Mouse (Mus musculus) forebrain, embryonic 10.5 days (tissue): Measurements from ENCODE around the gene Hoxa10. TPM values are rescaled to one million over a fixed set of nuclear protein-coding genes. Genes with fewer than 3 reads are reported as not detected.

Experiments
- DNase-seq: peaks from one replicate; pipeline ENCODE4 v3.0.0-alpha.2; 2017; ENCODE audit warnings: low spot score; ENCODE audit errors: extremely low spot score
- H3K27ac ChIP-seq: fragments of 300-500 bp; sonication (generic); 2 replicates; pipeline ENCODE4 v1.5.1; 2016; ENCODE audit warnings: mild to moderate bottlenecking
- H3K27me3 ChIP-seq: fragments of 300-500 bp; sonication (generic); 2 replicates; pipeline ENCODE4 v1.6.1; 2016; ENCODE audit warnings: mild to moderate bottlenecking; ENCODE audit not compliant: poor library complexity, severe bottlenecking
- H3K36me3 ChIP-seq: fragments of 300-500 bp; sonication (generic); replicated peaks from 2 replicates; pipeline ENCODE4 v1.6.1; 2016; ENCODE audit warnings: mild to moderate bottlenecking, moderate library complexity
- H3K4me1 ChIP-seq: fragments of 300-500 bp; sonication (generic); 2 replicates; pipeline ENCODE4 v1.6.1; 2016
- H3K4me3 ChIP-seq: fragments of 300-500 bp; sonication (generic); 2 replicates; pipeline ENCODE4 v1.5.1; 2016; ENCODE audit warnings: mild to moderate bottlenecking, moderate library complexity
- H3K9me3 ChIP-seq: fragments of 300-500 bp; sonication (generic); 2 replicates; pipeline ENCODE4 v1.6.1; 2016; ENCODE audit warnings: mild to moderate bottlenecking, moderate library complexity
- WGBS: fragments of 180-500 bp; shearing (Covaris S2); methylation state at CpG from one replicate; pipeline ENCODE4 v1.1.7; 2016; 5-methylcytosine and 5-hydroxymethylcytosine counted together
- polyA plus RNA-seq: library from polyadenylated mRNA; unstranded; fragments of >200 nt; fragmentation: Nextera tagmentation; extraction: Ambion mirVana; gene quantifications from 2 replicates; pipeline ENCODE4 v1.2.1, GENCODE M21; 2016

Hoxa10 gene
- polyA plus RNA-seq, 1 experiment from 2014 or later: not detected

DNA sequence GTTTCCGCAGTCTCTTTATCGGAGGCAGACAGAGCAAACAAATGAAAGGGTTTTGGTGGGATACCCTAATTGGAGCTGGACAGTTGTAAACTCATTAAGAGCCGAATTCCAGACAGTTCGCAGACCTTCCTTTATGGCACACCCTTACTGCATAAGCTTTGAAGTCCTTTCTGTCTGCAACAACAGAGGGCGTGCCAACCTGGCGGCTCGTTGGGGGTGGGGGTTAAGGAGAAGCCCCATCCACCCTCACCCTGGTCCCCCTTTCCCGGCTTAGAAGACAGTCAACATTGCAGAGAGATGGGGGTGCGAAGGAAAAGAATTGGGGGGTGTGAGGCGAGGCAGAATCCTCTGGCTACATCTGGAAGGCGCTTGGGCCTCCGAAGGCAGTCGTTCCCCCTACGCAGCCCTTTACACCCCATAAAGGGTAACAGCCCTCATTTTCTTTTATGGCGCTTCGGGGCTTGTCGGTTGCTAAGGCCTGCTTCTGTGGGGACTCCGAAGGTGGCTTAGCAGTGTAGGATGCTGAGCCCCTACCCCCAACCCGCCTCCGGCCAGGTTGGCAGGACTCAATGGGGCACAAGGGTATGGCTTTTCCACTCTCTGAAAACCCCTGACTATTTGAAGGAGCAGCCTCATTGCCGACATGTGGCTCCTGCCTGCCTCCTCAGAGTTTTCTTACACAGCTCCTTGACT lies 18.5 kb downstream of the Hoxa10 start:
- H3K27me3 ChIP-seq: peaks cover 100% of the 10 kb centered on the region
- no peaks in the 10 kb centered on the region for H3K36me3 ChIP-seq
- no peaks in the 10 kb centered on the region for H3K9me3 ChIP-seq
- H3K4me3 ChIP-seq: peak overlapping the region; percentile 53
- peaks cover 23% of the 10 kb centered on the region for H3K4me1 ChIP-seq
- 6% methylated on average over 21 of the region's 21 CpGs for WGBS
- no peak overlapping the region for H3K27ac ChIP-seq
- no peak for DNase-seq

DNA sequence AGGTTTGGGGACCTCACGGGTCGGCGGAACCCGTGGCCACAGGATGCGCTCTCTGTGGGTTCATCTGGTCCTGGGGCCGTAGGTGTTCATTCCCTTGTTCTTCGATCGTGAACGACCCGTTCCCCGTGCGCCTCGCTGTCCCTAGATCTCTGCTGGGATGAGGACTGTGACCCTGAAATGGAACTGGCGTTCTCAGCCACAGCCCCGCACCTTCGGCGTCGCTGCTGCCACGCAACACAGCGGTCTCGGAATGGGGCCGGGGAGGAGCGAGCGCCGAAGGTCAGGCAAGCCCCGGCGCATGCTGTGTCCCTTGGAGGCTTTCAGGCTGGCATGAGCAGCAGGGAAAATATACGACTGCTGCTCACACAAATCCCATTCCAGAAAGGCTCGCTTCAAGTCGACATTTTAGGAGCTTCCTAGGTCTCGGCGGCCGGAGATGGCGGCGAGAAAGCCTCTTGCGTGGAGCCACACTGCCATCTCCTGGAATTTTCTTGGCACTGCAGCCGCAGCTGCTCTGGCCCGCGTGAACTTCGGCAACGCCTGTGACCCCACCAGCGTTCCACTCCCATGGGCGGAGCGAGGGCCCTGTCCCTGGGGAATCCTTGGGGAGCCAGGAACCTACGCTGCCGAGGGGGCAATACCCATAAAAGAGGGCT lies 19.2 kb downstream of the Hoxa10 start, which contains the start of gene Hoxa7:
Gene Hoxa7, minus strand, starts transcription at position 518 of the 656 bp plus-strand sequence.
- Histone ChIP-seq H3K27ac (no peak within 1 kb of the TSS), H3K4me1 (peaks cover 29% of the 10 kb centered on the region), H3K4me3 (peak within 1 kb of the TSS; percentile 53), H3K9me3 (no peaks in the 10 kb centered on the region), H3K36me3 (no peaks in the 10 kb centered on the region), H3K27me3 (peaks cover 100% of the 10 kb centered on the region)
- peak; percentile 85 for DNase-seq
- under 1% methylated on average over 46 of the region's 46 CpGs for WGBS

DNA sequence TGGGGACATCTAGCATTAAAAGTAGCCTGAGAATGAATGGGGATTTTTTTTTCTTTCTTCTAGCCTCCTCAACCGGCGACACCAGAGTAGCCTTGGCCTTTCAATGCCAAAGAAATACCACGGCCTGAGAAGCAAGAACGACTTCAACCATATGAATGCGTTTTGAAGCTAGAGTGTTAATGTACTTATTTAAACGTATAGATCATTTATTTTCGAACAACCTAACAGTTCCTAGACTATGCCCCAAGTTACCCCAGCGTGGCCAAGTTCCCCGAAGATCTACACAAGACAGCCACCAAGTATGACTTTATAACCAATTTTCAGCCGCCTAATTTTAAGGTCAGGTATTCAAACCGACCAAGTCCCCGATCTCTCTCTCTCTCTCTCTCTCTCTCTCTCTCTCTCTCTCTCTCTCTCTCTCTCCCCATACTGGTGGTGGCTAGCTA lies 19.8 kb downstream of the Hoxa10 start:
- no peaks in the 10 kb centered on the region for H3K36me3 ChIP-seq
- 8% methylated on average over 12 of the region's 12 CpGs for WGBS
- H3K27me3 ChIP-seq: peaks cover 100% of the 10 kb centered on the region
- no peak for DNase-seq
- H3K27ac ChIP-seq: no peak overlapping the region
- no peaks in the 10 kb centered on the region for H3K9me3 ChIP-seq
- peaks cover 27% of the 10 kb centered on the region for H3K4me1 ChIP-seq
- H3K4me3 ChIP-seq: peak overlapping the region; percentile 53

DNA sequence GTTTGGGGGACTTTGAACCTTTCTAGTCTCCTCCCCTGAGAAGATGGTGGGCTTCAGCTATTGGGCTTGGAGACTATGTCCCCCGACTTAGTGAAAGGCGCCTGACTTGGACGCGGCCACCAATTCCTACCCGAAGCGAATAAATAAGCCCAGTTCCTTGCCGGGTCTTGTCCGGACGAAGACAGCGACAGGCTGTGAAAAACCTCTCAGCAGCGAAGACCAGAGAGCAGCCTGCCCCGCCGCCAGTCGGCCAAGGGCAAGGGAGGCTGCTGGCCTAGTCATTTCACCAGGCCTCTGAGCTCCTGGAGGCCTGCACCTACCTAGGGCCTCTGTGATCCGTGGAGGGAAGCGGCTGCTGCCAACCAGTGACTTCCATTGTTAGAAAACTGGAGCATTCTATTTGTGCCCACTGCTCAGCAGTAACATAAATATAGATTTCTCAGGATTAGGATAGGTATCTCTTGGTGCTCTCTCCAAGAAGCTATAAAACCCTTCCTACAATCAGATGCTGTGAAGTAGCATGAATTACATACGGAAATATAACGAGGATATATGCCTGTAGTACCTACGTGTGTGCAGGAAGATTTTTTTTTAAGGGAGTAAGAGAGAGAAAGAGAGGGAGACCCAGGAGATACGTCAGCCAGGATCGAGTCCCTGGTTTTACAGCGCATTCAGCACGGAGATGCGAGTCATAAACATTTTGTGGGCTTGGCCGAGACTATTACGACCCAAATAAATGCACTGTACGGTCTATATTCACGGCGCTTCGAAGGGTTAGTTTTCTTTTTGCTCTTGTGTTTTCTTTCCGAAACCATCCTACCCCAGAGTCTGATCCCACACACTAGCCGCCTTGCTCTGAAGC lies 20.4 kb downstream of the Hoxa10 start:
- DNase-seq: no peak
- Histone ChIP-seq H3K27me3 (peaks cover 100% of the 10 kb centered on the region), H3K4me1 (peaks cover 26% of the 10 kb centered on the region), H3K27ac (no peak overlapping the region), H3K4me3 (no peak overlapping the region), H3K36me3 (no peaks in the 10 kb centered on the region), H3K9me3 (no peaks in the 10 kb centered on the region)
- 10% methylated on average over 32 of the region's 32 CpGs for WGBS

DNA sequence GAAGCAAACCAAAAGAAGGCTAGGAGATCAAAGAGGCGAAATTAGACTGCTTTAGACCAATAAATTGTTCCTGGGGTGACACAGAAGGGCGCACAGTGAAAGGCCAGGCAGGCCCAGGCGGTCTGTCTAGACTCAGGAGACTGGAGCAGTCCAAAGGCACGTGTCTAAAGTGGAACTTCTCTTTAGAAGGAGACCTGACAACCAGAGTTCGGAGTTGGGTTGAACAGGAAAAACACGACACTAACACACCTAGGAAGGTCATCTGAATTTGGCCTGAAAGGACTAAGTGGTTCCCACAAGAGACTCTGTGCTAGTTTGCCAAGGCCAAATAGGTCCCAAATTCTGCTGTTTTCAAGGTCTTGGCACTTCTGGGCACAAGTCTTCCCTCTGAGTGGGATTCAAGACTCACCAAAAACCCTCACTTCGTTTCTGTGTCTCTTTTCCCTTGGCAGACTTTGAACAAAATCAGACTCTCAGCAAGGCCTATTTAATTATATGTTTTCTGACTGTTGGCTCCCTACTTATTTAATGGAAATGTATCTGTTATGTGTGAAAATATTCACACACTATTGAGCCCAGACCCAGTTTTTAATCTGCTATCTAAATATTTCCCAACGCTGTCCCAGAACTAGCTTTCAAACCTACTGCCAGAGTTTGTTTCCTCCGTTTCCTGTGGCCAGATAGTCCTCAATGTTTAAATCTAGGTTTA lies 21.3 kb downstream of the Hoxa10 start:
- Histone ChIP-seq H3K4me3 (no peak overlapping the region), H3K9me3 (no peaks in the 10 kb centered on the region), H3K36me3 (no peaks in the 10 kb centered on the region), H3K4me1 (peaks cover 26% of the 10 kb centered on the region), H3K27ac (no peak overlapping the region), H3K27me3 (peaks cover 100% of the 10 kb centered on the region)
- no peak for DNase-seq
- 19% methylated on average over 9 of the region's 9 CpGs for WGBS

DNA sequence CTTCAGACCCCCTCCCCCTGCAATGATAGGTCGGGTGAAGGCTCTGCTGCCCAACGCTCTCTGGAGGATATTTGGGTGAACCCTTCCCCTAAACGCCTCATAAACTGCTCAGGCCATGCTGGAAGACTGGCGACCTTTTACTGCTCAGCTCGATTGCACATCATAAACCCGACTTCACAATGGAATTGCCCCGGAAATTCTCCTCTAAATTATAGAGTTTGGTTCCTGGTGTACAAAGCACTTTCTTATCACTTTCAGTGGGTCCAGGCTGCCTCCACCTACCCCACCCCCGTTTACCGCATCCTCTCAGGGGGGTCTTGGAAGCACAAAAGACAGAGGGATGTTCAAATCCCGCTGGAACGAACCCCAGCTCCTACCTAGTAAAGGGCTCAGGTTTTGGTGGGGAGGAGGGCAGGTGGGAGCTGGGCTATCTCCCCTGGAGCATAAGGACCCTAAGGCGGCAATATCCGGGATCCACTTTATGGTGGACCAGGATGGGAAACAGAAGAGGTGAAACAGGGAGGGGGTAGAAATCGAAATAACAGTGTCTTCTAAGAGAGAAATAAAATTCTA lies 21.9 kb downstream of the Hoxa10 start:
- 5% methylated on average over 14 of the region's 14 CpGs for WGBS
- Histone ChIP-seq H3K27ac (no peak overlapping the region), H3K4me1 (peaks cover 26% of the 10 kb centered on the region), H3K9me3 (no peaks in the 10 kb centered on the region), H3K27me3 (peaks cover 100% of the 10 kb centered on the region), H3K4me3 (no peak overlapping the region), H3K36me3 (no peaks in the 10 kb centered on the region)
- no peak for DNase-seq

DNA sequence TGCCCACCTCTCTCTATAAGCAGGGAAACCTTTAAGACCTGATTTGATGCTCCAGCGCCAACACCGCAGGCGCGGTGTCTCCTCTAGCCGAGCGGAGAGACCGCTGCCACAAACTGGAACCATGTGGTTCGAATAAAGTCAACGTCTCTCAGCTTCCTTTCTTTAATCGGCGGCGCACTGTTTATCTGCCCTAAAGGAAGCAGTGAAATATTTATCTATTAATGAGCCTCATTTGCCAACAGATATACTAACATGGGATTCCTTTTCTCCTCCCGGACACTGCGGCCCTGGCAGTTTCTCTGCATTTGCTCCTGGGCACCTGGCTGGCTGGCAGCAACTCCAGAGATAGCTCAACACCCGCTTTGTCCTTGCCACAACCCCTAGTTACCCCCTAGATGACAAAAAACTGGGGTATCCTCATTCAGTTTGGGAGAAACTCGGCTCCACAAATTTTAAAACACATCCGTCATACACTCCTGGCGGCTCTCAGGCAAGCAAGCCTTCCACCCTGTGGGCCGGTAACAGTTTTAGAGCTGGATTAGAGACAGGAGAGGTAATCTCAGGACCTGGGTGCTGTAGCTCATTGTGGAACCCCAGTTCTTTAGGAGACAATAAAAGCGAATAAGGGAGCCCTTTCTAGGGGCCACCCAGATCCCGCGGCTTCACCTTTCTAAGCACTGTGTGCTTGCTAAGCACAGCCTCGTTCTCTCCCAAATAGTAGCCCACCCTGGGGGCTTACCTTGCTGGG lies 22.6 kb downstream of the Hoxa10 start:
- Histone ChIP-seq H3K36me3 (no peaks in the 10 kb centered on the region), H3K4me1 (peaks cover 27% of the 10 kb centered on the region), H3K4me3 (peak overlapping the region; percentile 42), H3K9me3 (no peaks in the 10 kb centered on the region), H3K27ac (no peak overlapping the region), H3K27me3 (peaks cover 100% of the 10 kb centered on the region)
- no peak for DNase-seq
- WGBS: 3% methylated on average over 23 of the region's 23 CpGs

DNA sequence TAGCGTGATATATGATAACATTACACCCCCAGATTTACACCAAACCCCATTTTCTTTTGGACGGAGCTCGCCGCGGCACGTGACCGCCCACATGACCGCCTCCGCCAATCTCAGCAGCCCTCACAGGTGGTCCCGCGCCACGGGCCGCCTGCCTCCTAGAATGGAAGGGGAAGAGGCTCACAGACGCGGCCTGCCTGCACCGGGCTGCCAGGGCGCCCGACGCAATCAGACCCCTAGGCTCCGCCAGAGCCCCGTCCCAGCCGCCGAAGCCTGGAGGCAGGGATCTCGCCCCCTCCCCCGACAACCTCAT lies 23.2 kb downstream of the Hoxa10 start:
- DNase-seq: peak; percentile 76

DNA sequence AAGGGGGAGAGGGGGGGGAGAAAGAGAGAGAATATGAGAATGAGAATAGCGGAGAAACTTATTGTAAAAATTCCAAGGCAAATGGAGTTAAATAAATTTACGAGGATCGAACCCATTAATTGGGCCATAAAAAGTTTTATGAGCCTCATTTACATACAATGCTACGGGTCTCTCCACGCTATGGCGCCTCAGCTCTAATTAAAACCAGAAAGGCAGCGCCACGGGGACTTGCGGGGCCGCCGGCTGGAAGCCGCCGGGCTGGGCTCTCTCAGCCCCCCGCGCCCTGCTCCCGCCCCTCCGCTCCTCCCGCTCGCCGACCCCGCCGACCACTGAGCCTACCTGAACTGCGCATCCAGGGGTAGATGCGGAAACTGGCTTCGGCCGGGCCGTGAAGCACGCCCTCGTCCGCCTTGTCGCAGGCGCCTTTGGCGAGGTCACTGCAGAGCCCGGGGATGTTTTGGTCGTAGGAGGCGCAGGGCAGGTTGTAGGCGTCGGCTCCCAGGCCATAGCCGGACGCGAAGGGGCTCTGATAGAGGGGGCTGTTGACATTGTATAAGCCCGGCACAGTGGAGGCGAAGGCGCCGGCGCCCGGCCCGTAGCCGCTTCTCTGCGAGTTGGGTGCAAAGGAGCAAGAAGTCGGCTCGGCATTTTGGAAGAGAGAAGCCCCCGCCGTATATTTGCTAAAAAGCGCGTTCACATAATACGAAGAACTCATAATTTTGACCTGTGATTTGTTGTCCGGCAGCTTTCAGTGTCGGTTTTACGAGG lies 23.8 kb downstream of the Hoxa10 start:
- 2% methylated on average over 60 of the region's 60 CpGs for WGBS
- Histone ChIP-seq H3K4me1 (peaks cover 28% of the 10 kb centered on the region), H3K4me3 (peak overlapping the region; percentile 42), H3K9me3 (no peaks in the 10 kb centered on the region), H3K27ac (no peak overlapping the region), H3K27me3 (peaks cover 100% of the 10 kb centered on the region), H3K36me3 (no peaks in the 10 kb centered on the region)
- DNase-seq: no peak

More for the DNA sequence above, 23.2 kb downstream of the Hoxa10 start:
- under 1% methylated on average over 25 of the region's 25 CpGs for WGBS
- Histone ChIP-seq H3K27me3 (peaks cover 100% of the 10 kb centered on the region), H3K9me3 (no peaks in the 10 kb centered on the region), H3K36me3 (no peaks in the 10 kb centered on the region), H3K4me3 (peak overlapping the region; percentile 42), H3K27ac (no peak overlapping the region), H3K4me1 (peaks cover 30% of the 10 kb centered on the region)

DNA sequence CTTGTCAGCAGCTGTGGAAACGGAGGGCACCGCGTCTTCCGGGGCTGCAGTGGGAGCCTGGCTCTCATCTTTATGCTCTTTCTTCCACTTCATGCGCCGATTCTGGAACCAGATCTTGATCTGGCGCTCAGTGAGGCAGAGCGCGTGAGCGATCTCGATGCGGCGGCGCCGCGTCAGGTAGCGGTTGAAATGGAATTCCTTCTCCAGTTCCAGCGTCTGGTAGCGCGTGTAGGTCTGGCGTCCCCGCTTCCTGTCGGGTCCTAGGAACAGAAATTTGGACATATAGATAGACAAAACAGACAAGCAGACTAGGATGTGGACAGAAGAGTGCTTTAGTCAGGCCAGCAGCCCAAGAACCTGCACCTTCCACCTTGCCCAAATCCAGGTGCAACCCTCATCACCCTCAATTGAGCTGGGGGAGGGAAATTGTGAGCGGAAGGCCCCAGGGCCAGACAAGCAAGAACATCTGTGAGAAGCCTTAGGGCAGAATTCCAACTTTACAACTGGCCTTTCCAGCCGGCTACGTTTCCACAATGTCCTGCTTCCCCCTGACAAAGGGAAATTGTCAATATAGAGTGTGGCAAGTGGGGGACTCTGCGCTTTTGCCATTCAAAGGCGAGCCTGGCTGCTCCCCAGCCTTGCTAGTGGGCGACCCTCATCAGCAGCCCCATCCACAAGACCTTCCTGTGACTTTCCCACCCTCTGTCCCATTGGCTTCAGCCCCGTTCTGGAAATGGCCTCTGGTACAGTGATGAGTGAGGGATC lies 24.7 kb downstream of the Hoxa10 start:
- WGBS: 2% methylated on average over 30 of the region's 30 CpGs
- DNase-seq: no peak

More for the DNA sequence above, 24.7 kb downstream of the Hoxa10 start:
- Histone ChIP-seq H3K27me3 (peaks cover 100% of the 10 kb centered on the region), H3K4me3 (no peak overlapping the region), H3K4me1 (peaks cover 26% of the 10 kb centered on the region), H3K9me3 (no peaks in the 10 kb centered on the region), H3K27ac (no peak overlapping the region), H3K36me3 (no peaks in the 10 kb centered on the region)
